Mouse (Mus musculus) liver, embryonic 11.5 days (tissue): ENCODE measurements around the gene Icam1. TPM values are rescaled to one million over a fixed set of nuclear protein-coding genes. Genes with fewer than 3 reads are reported as not detected.

Experiments
- ATAC-seq: fragments of 200-750 bp; cut with Nextera tagmentation; replicated peaks from 2 replicates; pipeline ENCODE4 v1.8.0; 2017; ENCODE audit warnings: moderate number of reproducible peaks, mild to moderate bottlenecking, moderate TSS enrichment, moderate library complexity; ENCODE audit not compliant: low FRiP score
- DNase-seq: peaks from one replicate; pipeline ENCODE4 v3.0.0-alpha.2; 2017; ENCODE audit warnings: low spot score
- H3K27ac ChIP-seq: fragments of 300-500 bp; sonication (generic); 2 replicates; pipeline ENCODE4 v1.5.1; 2014; ENCODE audit warnings: mild to moderate bottlenecking, low read depth, low read length, control low read depth
- H3K27me3 ChIP-seq: fragments of 300-500 bp; sonication (generic); replicated peaks from 2 replicates; pipeline ENCODE4 v1.6.1; 2014; ENCODE audit warnings: low read length, mixed read lengths; ENCODE audit not compliant: control insufficient read depth, insufficient read depth
- H3K36me3 ChIP-seq: fragments of 300-500 bp; sonication (generic); 2 replicates; pipeline ENCODE4 v1.6.1; 2014; ENCODE audit warnings: mild to moderate bottlenecking, low read length, moderate library complexity, mixed read lengths; ENCODE audit not compliant: control insufficient read depth, insufficient read depth
- H3K4me1 ChIP-seq: fragments of 300-500 bp; sonication (generic); replicated peaks from 2 replicates; pipeline ENCODE4 v1.6.1; 2014; ENCODE audit warnings: low read length, mixed read lengths; ENCODE audit not compliant: control insufficient read depth, insufficient read depth
- H3K4me2 ChIP-seq: fragments of 300-500 bp; sonication (generic); 2 replicates; pipeline ENCODE4 v1.6.1; 2014; ENCODE audit warnings: mild to moderate bottlenecking, control low read depth, moderate library complexity
- H3K4me3 ChIP-seq: fragments of 300-500 bp; sonication (generic); 2 replicates; pipeline ENCODE4 v1.5.1; 2014; ENCODE audit warnings: low read depth, low read length, control low read depth
- H3K9ac ChIP-seq: fragments of 300-500 bp; sonication (generic); 2 replicates; pipeline ENCODE4 v1.6.1; 2014; ENCODE audit warnings: low read depth, low read length, control low read depth
- H3K9me3 ChIP-seq: fragments of 300-500 bp; sonication (generic); 2 replicates; pipeline ENCODE4 v1.6.1; 2016; ENCODE audit warnings: low read length, inconsistent platforms, mixed read lengths; ENCODE audit not compliant: control insufficient read depth
- WGBS: fragments of 180-500 bp; shearing (Covaris S2); extraction: QIAGEN DNeasy Blood & Tissue Kit; methylation state at CpG from one replicate; pipeline ENCODE4 v1.1.7; 2014; 5-methylcytosine and 5-hydroxymethylcytosine counted together
- polyA plus RNA-seq: library from polyadenylated mRNA; unstranded; fragments of >200 nt; fragmentation: Nextera tagmentation; extraction: Ambion mirVana; gene quantifications from 2 replicates; pipeline ENCODE4 v1.2.1, GENCODE M21; 2014

Icam1 gene
- polyA plus RNA-seq, 1 experiment from 2014 or later = 12.2 TPM

GRCm38 (mm10) chr9:21026849-21027248 is 11.1 kb downstream of the Icam1 start:
- no peak overlapping the region for H3K9ac ChIP-seq
- no peaks in the 10 kb centered on the region for H3K36me3 ChIP-seq
- H3K27ac ChIP-seq = no peak overlapping the region
- WGBS = 92% methylated on average over 12 of the region's 12 CpGs
- H3K9me3 ChIP-seq = no peaks in the 10 kb centered on the region
- ATAC-seq (no peak), DNase-seq (no peak)
- H3K4me3 ChIP-seq = no peak overlapping the region
- no peak overlapping the region for H3K4me2 ChIP-seq
- H3K4me1 ChIP-seq = peaks cover 29% of the 10 kb centered on the region
- peaks cover 4% of the 10 kb centered on the region for H3K27me3 ChIP-seq

GRCm38 (mm10) chr9:21027774-21028290 is 12.0 kb downstream of the Icam1 start:
- Histone ChIP-seq H3K9me3 (no peaks in the 10 kb centered on the region), H3K36me3 (no peaks in the 10 kb centered on the region), H3K4me2 (no peak overlapping the region), H3K9ac (peak overlapping the region; percentile 13; the same call in 1 of the 2 replicates), H3K4me3 (no peak overlapping the region), H3K27me3 (peaks cover 14% of the 10 kb centered on the region), H3K27ac (peak overlapping the region; percentile 86), H3K4me1 (peaks cover 39% of the 10 kb centered on the region)
- ATAC-seq = no peak
- WGBS = 61% methylated on average over 8 of the region's 8 CpGs
- DNase-seq = no peak

GRCm38 (mm10) chr9:21028560-21029110 is 12.8 kb downstream of the Icam1 start:
- Histone ChIP-seq H3K36me3 (no peaks in the 10 kb centered on the region), H3K27me3 (peaks cover 22% of the 10 kb centered on the region), H3K4me3 (0 out of 2 replicates have a peak overlapping the region, but pooled peaks have one; percentile 65), H3K9ac (peak overlapping the region; percentile 51), H3K4me1 (peaks cover 43% of the 10 kb centered on the region), H3K4me2 (peak overlapping the region; percentile 100), H3K27ac (peak overlapping the region; percentile 86), H3K9me3 (no peaks in the 10 kb centered on the region)
- 61% methylated on average over 6 of the region's 6 CpGs for WGBS
- no peak for DNase-seq
- ATAC-seq = no peak

GRCm38 (mm10) chr9:21029291-21030054 is 13.7 kb downstream of the Icam1 start, which contains the start of gene Icam4:
TSS of gene Icam4 (plus strand) at chr9:21029373.
- H3K4me3 ChIP-seq = peak within 1 kb of the TSS; percentile 65
- peaks cover 29% of the 10 kb centered on the region for H3K27me3 ChIP-seq
- H3K4me1 ChIP-seq = peaks cover 43% of the 10 kb centered on the region
- peak within 1 kb of the TSS; percentile 86 for H3K27ac ChIP-seq
- H3K4me2 ChIP-seq = peak within 1 kb of the TSS; percentile 100
- WGBS = 2% methylated on average over 37 of the region's 37 CpGs
- DNase-seq = peak; percentile 85
- no peaks in the 10 kb centered on the region for H3K36me3 ChIP-seq
- H3K9me3 ChIP-seq = no peaks in the 10 kb centered on the region
- peak; percentile 80 for ATAC-seq
- H3K9ac ChIP-seq = peak within 1 kb of the TSS; percentile 68

GRCm38 (mm10) chr9:21030055-21030600 is 14.3 kb downstream of the Icam1 start:
- no peaks in the 10 kb centered on the region for H3K36me3 ChIP-seq
- H3K4me2 ChIP-seq = peak overlapping the region; percentile 100
- H3K27me3 ChIP-seq = peaks cover 35% of the 10 kb centered on the region
- H3K27ac ChIP-seq = peak overlapping the region; percentile 86
- H3K9ac ChIP-seq = peak overlapping the region; percentile 68
- H3K9me3 ChIP-seq = no peaks in the 10 kb centered on the region
- 13% methylated on average over 22 of the region's 22 CpGs for WGBS
- peaks cover 46% of the 10 kb centered on the region for H3K4me1 ChIP-seq
- H3K4me3 ChIP-seq = peak overlapping the region; percentile 65
- no peak for ATAC-seq
- no peak for DNase-seq

- Histone ChIP-seq H3K4me3 (peak overlapping the region; percentile 65), H3K9ac (peak overlapping the region; percentile 68), H3K9me3 (no peaks in the 10 kb centered on the region), H3K4me1 (peaks cover 46% of the 10 kb centered on the region), H3K27me3 (peaks cover 42% of the 10 kb centered on the region), H3K27ac (peak overlapping the region; percentile 86), H3K36me3 (no peaks in the 10 kb centered on the region), H3K4me2 (peak overlapping the region; percentile 100)
- DNase-seq (peak; percentile 76), ATAC-seq (peak; percentile 70)
- under 1% methylated on average over 13 of the region's 13 CpGs for WGBS
Observed at GRCm38 (mm10) chr9:21030781-21031250, 15.0 kb downstream of the Icam1 start.

GRCm38 (mm10) chr9:21031251-21031895 is 15.6 kb downstream of the Icam1 start:
- Histone ChIP-seq H3K9ac (peak overlapping the region; percentile 48), H3K27ac (peak overlapping the region; percentile 77), H3K9me3 (no peaks in the 10 kb centered on the region), H3K36me3 (no peaks in the 10 kb centered on the region), H3K4me1 (peaks cover 46% of the 10 kb centered on the region), H3K27me3 (peaks cover 48% of the 10 kb centered on the region), H3K4me2 (peak overlapping the region; percentile 100), H3K4me3 (peak overlapping the region; percentile 65)
- WGBS = under 1% methylated on average over 36 of the region's 36 CpGs
- ATAC-seq = peak; percentile 3; the same call in 1 of the 2 replicates
- no peak for DNase-seq

GRCm38 (mm10) chr9:21031896-21032351 is 16.1 kb downstream of the Icam1 start, which contains the start of gene Icam5:
TSS of gene Icam5 (plus strand) at chr9:21032073.
- H3K4me2 ChIP-seq = peak within 1 kb of the TSS; percentile 100
- peak within 1 kb of the TSS; percentile 65 for H3K4me3 ChIP-seq
- H3K4me1 ChIP-seq = peaks cover 45% of the 10 kb centered on the region
- peak within 1 kb of the TSS; percentile 48 for H3K9ac ChIP-seq
- H3K36me3 ChIP-seq = no peaks in the 10 kb centered on the region
- no peak for ATAC-seq
- H3K27me3 ChIP-seq = peaks cover 53% of the 10 kb centered on the region
- H3K27ac ChIP-seq = peak within 1 kb of the TSS; percentile 77
- no peaks in the 10 kb centered on the region for H3K9me3 ChIP-seq
- WGBS = under 1% methylated on average over 35 of the region's 35 CpGs
- DNase-seq = no peak
